ENCODE assay signal across 9 mouse cellular contexts in the genomic region with DNA sequence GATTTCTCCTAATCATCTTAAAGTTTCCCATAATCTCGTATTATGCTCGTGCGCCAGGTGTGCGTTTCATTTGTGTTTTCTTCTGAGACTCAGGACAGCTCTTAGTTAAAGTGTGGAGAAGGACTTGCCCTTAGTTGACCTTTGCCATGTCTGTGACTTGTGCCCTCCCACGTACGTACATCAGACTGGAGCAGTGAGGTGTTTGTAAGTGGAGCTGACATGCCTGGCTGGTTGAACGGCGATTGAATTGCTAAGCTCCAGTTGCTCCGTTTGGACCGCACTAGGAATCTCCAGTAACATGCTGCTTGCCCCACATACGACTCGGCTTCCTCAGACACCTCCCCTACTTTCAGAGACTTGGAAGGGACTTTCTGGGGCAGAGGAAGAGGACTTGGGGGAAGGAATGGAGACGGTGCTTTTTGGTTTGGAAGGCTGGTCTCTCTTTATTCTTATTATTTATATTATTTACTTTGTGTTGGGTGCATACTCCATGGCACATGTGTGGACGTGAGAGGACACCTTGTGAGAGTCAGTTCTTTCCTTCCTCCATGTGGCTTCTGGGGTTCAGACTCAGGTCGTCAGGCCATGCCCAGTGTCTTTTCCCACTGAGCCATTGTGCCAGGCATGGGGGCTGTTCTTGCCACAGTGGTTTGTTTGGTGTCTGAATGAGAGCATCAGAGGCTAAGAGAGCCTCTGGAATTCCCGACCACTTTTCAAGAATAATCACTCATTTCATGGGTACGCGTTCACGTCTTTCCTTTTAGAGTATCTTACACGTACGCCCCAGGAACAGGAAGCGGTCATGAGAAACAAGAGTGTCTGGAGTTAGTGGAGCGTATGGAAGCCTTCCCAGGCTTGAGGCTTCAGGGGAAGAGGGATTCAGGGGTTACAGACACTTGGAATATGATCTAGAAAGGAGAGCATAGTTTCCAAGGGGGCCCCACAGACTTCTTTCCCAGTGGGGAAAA. TPM values are rescaled to one million over a fixed set of nuclear protein-coding genes. Genes with fewer than 3 reads are reported as not detected.
A peak's percentile ranks its signal among the peaks of the same experiment; 100 is the strongest.
DNase-seq lines count a peak whose midpoint lies in the region; ATAC-seq lines count a peak whose summit lies in the region.
"Had no signal": no experiment of that assay in that cellular context is flagged by ENCODE, and none has a peak within 500 bp of the region (broad histone marks: within the 10 kb centered on the region; RNA-seq: fewer than 3 reads in every experiment).

No protein-coding gene starts in this region.

- peak overlapping the region; percentile 29 for H3K27ac ChIP-seq in heart, embryonic 13.5 days (replicated peaks)
- H3K27ac ChIP-seq in limb, embryonic 13.5 days: no peak overlapping the region; the same call in 1 of the 2 replicates

- H3K9ac ChIP-seq in heart, embryonic 13.5 days: peak overlapping the region; percentile 12
- H3K9ac ChIP-seq in limb, embryonic 13.5 days: peak overlapping the region; percentile 4; the same call in 1 of the 2 replicates

- H3K4me3 ChIP-seq in heart, embryonic 13.5 days: no peak overlapping the region
- no peak overlapping the region for H3K4me3 ChIP-seq in limb, embryonic 13.5 days

- peaks cover 27% of the 10 kb centered on the region for H3K36me3 ChIP-seq in heart, embryonic 13.5 days
- H3K36me3 ChIP-seq in limb, embryonic 13.5 days: peaks cover 30% of the 10 kb centered on the region

- WGBS in heart, embryonic 13.5 days: 56% methylated on average over 23 of the region's 23 CpGs
- 67% methylated on average over 23 of the region's 23 CpGs for WGBS in limb, embryonic 13.5 days

- intact Hi-C loops in heart, postnatal 14 days (cut with DNase I): no loop called here

- no peaks in the 10 kb centered on the region for H3K9me3 ChIP-seq in heart, embryonic 13.5 days
- H3K9me3 ChIP-seq in limb, embryonic 13.5 days: no peaks in the 10 kb centered on the region

- H3K4me1 ChIP-seq in heart, embryonic 13.5 days: peaks cover 87% of the 10 kb centered on the region
- H3K4me1 ChIP-seq in limb, embryonic 13.5 days: peaks cover 43% of the 10 kb centered on the region

- ATAC-seq in heart, embryonic 13.5 days (ENCODE audit: extremely low read depth, insufficient number of reproducible peaks, low FRiP score, low TSS enrichment): no peak
- ATAC-seq in CD4-positive, CD25-positive, alpha-beta regulatory T cell, adult 4 months: peak; percentile 13
- ATAC-seq in limb, embryonic 13.5 days (ENCODE audit: low FRiP score, low read depth): no peak
- ATAC-seq: Patski had no signal

- H3K27me3 ChIP-seq in heart, embryonic 13.5 days (replicated peaks): no peaks in the 10 kb centered on the region
- H3K27me3 ChIP-seq in limb, embryonic 13.5 days: no peaks in the 10 kb centered on the region
- H3K27me3 ChIP-seq: Patski had no signal

- DNase-seq in heart, postnatal 14 days: no peak
- peak; percentile 50 to 60 for DNase-seq in gastrocnemius, adult 8-10 months (ENCODE audit: low spot score in 2 of 2)
- no peak for DNase-seq in urinary bladder, postnatal 10 days (ENCODE audit: low spot score)
- no peak for DNase-seq in spleen, postnatal 4 days (ENCODE audit: low spot score in 2 of 2)
- no peak for DNase-seq in testis, postnatal 14 days (ENCODE audit: low spot score)

- H3K4me2 ChIP-seq in heart, embryonic 13.5 days: no peak overlapping the region
- H3K4me2 ChIP-seq in limb, embryonic 13.5 days (replicated peaks): no peak overlapping the region

RNA-seq across cellular contexts. Expression of gene Srebf2, which starts 20.5 kb away (rescaled TPM):
- polyA plus RNA-seq in heart, embryonic 13.5 days (2015; fragmentation: Nextera tagmentation; extraction: Ambion mirVana): 89.4 and 92.6 TPM in 2 replicates
- 10 to 100 TPM; 18.7 to 22.6 TPM for total RNA-seq in heart, postnatal 14 days (2021)
- 10 to 100 TPM; 32.2 to 56.0 TPM for polyA plus RNA-seq in CD4-positive, CD25-positive, alpha-beta regulatory T cell, adult 4 months (2017; shearing (Covaris generic))
- total RNA-seq in gastrocnemius, adult 8-10 months (2022): 10 to 100 TPM in 1 of 4 experiments, 1 to 10 TPM in 3; 8.4 to 11.5 (median 9.7) TPM
- polyA plus RNA-seq in limb, embryonic 13.5 days (2015; fragmentation: Nextera tagmentation; extraction: Ambion mirVana): 168 and 173 TPM in 2 replicates

RNA-seq across cellular contexts. Expression of gene Ccdc134, which starts 39.8 kb away (rescaled TPM):
- polyA plus RNA-seq in heart, embryonic 13.5 days (2015; fragmentation: Nextera tagmentation; extraction: Ambion mirVana): 9.0 and 9.6 TPM in 2 replicates
- 1 to 10 TPM; 4.8 to 5.8 TPM for total RNA-seq in heart, postnatal 14 days (2021)
- 10 to 100 TPM; 18.5 to 26.0 TPM for polyA plus RNA-seq in CD4-positive, CD25-positive, alpha-beta regulatory T cell, adult 4 months (2017; shearing (Covaris generic))
- 10 to 100 TPM in 2 of 4 experiments, 1 to 10 TPM in 2; 6.8 to 14.2 (median 8.6) TPM for total RNA-seq in gastrocnemius, adult 8-10 months (2022)
- polyA plus RNA-seq in limb, embryonic 13.5 days (2015; fragmentation: Nextera tagmentation; extraction: Ambion mirVana): 27.6 and 30.3 TPM in 2 replicates

RNA-seq across cellular contexts. Expression of gene Shisa8, which starts 45.1 kb away (rescaled TPM):
- polyA plus RNA-seq in heart, embryonic 13.5 days (2015; fragmentation: Nextera tagmentation; extraction: Ambion mirVana): 0.17 and 0.21 TPM in 2 replicates
- total RNA-seq in heart, postnatal 14 days (2021): under 1 TPM; 0.14 to 0.34 TPM
- not detected for polyA plus RNA-seq in CD4-positive, CD25-positive, alpha-beta regulatory T cell, adult 4 months (2017; shearing (Covaris generic))
- not detected for total RNA-seq in gastrocnemius, adult 8-10 months (2022)
- 0.15 and 0.34 TPM in 2 replicates for polyA plus RNA-seq in limb, embryonic 13.5 days (2015; fragmentation: Nextera tagmentation; extraction: Ambion mirVana)

RNA-seq across cellular contexts. Expression of gene Tnfrsf13c, which starts 56.7 kb away (rescaled TPM):
- polyA plus RNA-seq in heart, embryonic 13.5 days (2015; fragmentation: Nextera tagmentation; extraction: Ambion mirVana): 0.15 TPM in 1 of 2 replicates, not detected in the other
- total RNA-seq in heart, postnatal 14 days (2021): under 1 TPM; 0.24 TPM
- 10 to 100 TPM in 1 of 2 experiments, 1 to 10 TPM in 1; 2.2 to 10.5 TPM for polyA plus RNA-seq in CD4-positive, CD25-positive, alpha-beta regulatory T cell, adult 4 months (2017; shearing (Covaris generic))
- not detected for total RNA-seq in gastrocnemius, adult 8-10 months (2022)
- polyA plus RNA-seq in limb, embryonic 13.5 days (2015; fragmentation: Nextera tagmentation; extraction: Ambion mirVana): 0.13 and 0.15 TPM in 2 replicates

Comparison
In these comparisons a context has a peak if more than half of its experiments do, and no peak if none do; other contexts are left out.
1. DNase-seq: peak in gastrocnemius, adult 8-10 months (2 of 2); none in heart, postnatal 14 days (0 of 2), urinary bladder, postnatal 10 days (single experiment), spleen, postnatal 4 days (0 of 2) and testis, postnatal 14 days (single experiment).